Mouse (Mus musculus) hindbrain, embryonic 11.5 days (tissue): Measurements from ENCODE around the gene Nrarp. TPM values are rescaled to one million over a fixed set of nuclear protein-coding genes. Genes with fewer than 3 reads are reported as not detected.

ENCODE experiments used
- ATAC-seq: fragments of 200-750 bp; cut with Nextera tagmentation; 2 replicates; pipeline ENCODE4 v1.8.0; 2017; ENCODE audit warnings: mild to moderate bottlenecking, moderate TSS enrichment, moderate library complexity; ENCODE audit not compliant: low FRiP score
- DNase-seq: peaks from one replicate; pipeline ENCODE4 v3.0.0-alpha.2; 2015; ENCODE audit warnings: low spot score
- H3K27ac ChIP-seq: fragments of 300-500 bp; sonication (generic); 2 replicates; pipeline ENCODE4 v1.5.1; 2014; ENCODE audit warnings: mild to moderate bottlenecking, low read depth, low read length
- H3K27me3 ChIP-seq: fragments of 300-500 bp; sonication (generic); 2 replicates; pipeline ENCODE4 v1.6.1; 2014; ENCODE audit warnings: mild to moderate bottlenecking, low read length, moderate library complexity, mixed read lengths; ENCODE audit not compliant: control insufficient read depth, insufficient read depth
- H3K36me3 ChIP-seq: fragments of 300-500 bp; sonication (generic); 2 replicates; pipeline ENCODE4 v1.6.1; 2014; ENCODE audit warnings: mild to moderate bottlenecking, low read length, moderate library complexity, mixed read lengths; ENCODE audit not compliant: control insufficient read depth, insufficient read depth
- H3K4me1 ChIP-seq: fragments of 300-500 bp; sonication (generic); replicated peaks from 2 replicates; pipeline ENCODE4 v1.6.1; 2014; ENCODE audit warnings: low read length, mixed read lengths; ENCODE audit not compliant: control insufficient read depth, insufficient read depth
- H3K4me2 ChIP-seq: fragments of 300-500 bp; sonication (generic); replicated peaks from 2 replicates; pipeline ENCODE4 v1.6.1; 2014; ENCODE audit warnings: mild to moderate bottlenecking, low read depth, low read length
- H3K4me3 ChIP-seq: fragments of 300-500 bp; sonication (generic); 2 replicates; pipeline ENCODE4 v1.5.1; 2014; ENCODE audit warnings: low read depth, low read length
- H3K9ac ChIP-seq: fragments of 300-500 bp; sonication (generic); 2 replicates; pipeline ENCODE4 v1.6.1; 2014; ENCODE audit warnings: low read depth, low read length
- H3K9me3 ChIP-seq: fragments of 300-500 bp; sonication (generic); 2 replicates; pipeline ENCODE4 v1.6.1; 2016; ENCODE audit warnings: low read length; ENCODE audit not compliant: control insufficient read depth
- WGBS: fragments of 180-500 bp; shearing (Covaris S2); extraction: QIAGEN DNeasy Blood & Tissue Kit; methylation state at CpG from one replicate; pipeline ENCODE4 v1.1.7; 2014; 5-methylcytosine and 5-hydroxymethylcytosine counted together
- polyA plus RNA-seq: library from polyadenylated mRNA; unstranded; fragments of >200 nt; fragmentation: Nextera tagmentation; extraction: Ambion mirVana; gene quantifications from 2 replicates; pipeline ENCODE4 v1.2.1, GENCODE M21; 2014

Gene Nrarp
- polyA plus RNA-seq, 1 experiment from 2014 or later, result 44.6 TPM

- DNase-seq, result no peak
- Histone ChIP-seq H3K27me3 (no peaks in the 10 kb centered on the region; the same call in 1 of the 2 replicates), H3K9ac (no peak overlapping the region), H3K9me3 (no peaks in the 10 kb centered on the region), H3K27ac (peak overlapping the region; percentile 36; the same call in 1 of the 2 replicates), H3K4me3 (no peak overlapping the region), H3K36me3 (no peaks in the 10 kb centered on the region), H3K4me2 (no peak overlapping the region), H3K4me1 (peaks cover 33% of the 10 kb centered on the region)
- no peak for ATAC-seq
- WGBS, result 75% methylated on average over 10 of the region's 10 CpGs
These were observed 10.0 kb upstream of the Nrarp start for GRCm38 (mm10) chr2:25170326-25171100.

GRCm38 (mm10) chr2:25171101-25171768 is 9.3 kb upstream of the Nrarp start:
- no peak overlapping the region for H3K4me3 ChIP-seq
- no peaks in the 10 kb centered on the region for H3K9me3 ChIP-seq
- 84% methylated on average over 6 of the region's 6 CpGs for WGBS
- H3K9ac ChIP-seq, result no peak overlapping the region
- H3K27me3 ChIP-seq, result no peaks in the 10 kb centered on the region; the same call in 1 of the 2 replicates
- H3K4me2 ChIP-seq, result no peak overlapping the region
- no peak for ATAC-seq
- H3K36me3 ChIP-seq, result no peaks in the 10 kb centered on the region
- DNase-seq, result no peak
- H3K27ac ChIP-seq, result no peak overlapping the region
- H3K4me1 ChIP-seq, result peaks cover 33% of the 10 kb centered on the region

- ATAC-seq (no peak), DNase-seq (no peak)
- no peaks in the 10 kb centered on the region; the same call in 1 of the 2 replicates for H3K27me3 ChIP-seq
- H3K27ac ChIP-seq, result no peak overlapping the region
- no peaks in the 10 kb centered on the region for H3K9me3 ChIP-seq
- no peaks in the 10 kb centered on the region for H3K36me3 ChIP-seq
- WGBS, result 54% methylated on average over 1 of the region's 1 CpGs
- no peak overlapping the region for H3K9ac ChIP-seq
- H3K4me1 ChIP-seq, result peaks cover 36% of the 10 kb centered on the region
- H3K4me2 ChIP-seq, result no peak overlapping the region
- no peak overlapping the region for H3K4me3 ChIP-seq
These were observed 8.8 kb upstream of the Nrarp start for GRCm38 (mm10) chr2:25171769-25172153.

GRCm38 (mm10) chr2:25172629-25173028 is 7.9 kb upstream of the Nrarp start:
- WGBS, result 73% methylated on average over 8 of the region's 8 CpGs
- H3K4me1 ChIP-seq, result peaks cover 40% of the 10 kb centered on the region
- H3K27me3 ChIP-seq, result no peaks in the 10 kb centered on the region; the same call in 1 of the 2 replicates
- H3K4me2 ChIP-seq, result no peak overlapping the region
- H3K27ac ChIP-seq, result no peak overlapping the region
- no peak overlapping the region for H3K9ac ChIP-seq
- DNase-seq (no peak), ATAC-seq (no peak)
- no peaks in the 10 kb centered on the region for H3K9me3 ChIP-seq
- H3K36me3 ChIP-seq, result no peaks in the 10 kb centered on the region
- no peak overlapping the region for H3K4me3 ChIP-seq

GRCm38 (mm10) chr2:25173821-25174220 is 6.7 kb upstream of the Nrarp start:
- ATAC-seq, result no peak
- Histone ChIP-seq H3K4me1 (peaks cover 39% of the 10 kb centered on the region), H3K27ac (no peak overlapping the region)

GRCm38 (mm10) chr2:25174866-25175689 is 5.5 kb upstream of the Nrarp start:
- DNase-seq (no peak), ATAC-seq (no peak)
- no peak overlapping the region for H3K9ac ChIP-seq
- H3K4me2 ChIP-seq, result no peak overlapping the region
- peaks cover 33% of the 10 kb centered on the region for H3K4me1 ChIP-seq
- H3K36me3 ChIP-seq, result no peaks in the 10 kb centered on the region
- no peak overlapping the region for H3K4me3 ChIP-seq
- H3K9me3 ChIP-seq, result no peaks in the 10 kb centered on the region
- H3K27me3 ChIP-seq, result no peaks in the 10 kb centered on the region; the same call in 1 of the 2 replicates
- no peak overlapping the region for H3K27ac ChIP-seq
- 49% methylated on average over 7 of the region's 7 CpGs for WGBS

More at GRCm38 (mm10) chr2:25173821-25174220, 6.7 kb upstream of the Nrarp start:
- DNase-seq, result no peak
- no peak overlapping the region for H3K4me3 ChIP-seq
- no peaks in the 10 kb centered on the region for H3K9me3 ChIP-seq
- H3K27me3 ChIP-seq, result no peaks in the 10 kb centered on the region; the same call in 1 of the 2 replicates
- H3K36me3 ChIP-seq, result no peaks in the 10 kb centered on the region
- WGBS, result 92% methylated on average over 4 of the region's 4 CpGs
- H3K4me2 ChIP-seq, result no peak overlapping the region
- H3K9ac ChIP-seq, result no peak overlapping the region

GRCm38 (mm10) chr2:25175690-25176078 is 4.9 kb upstream of the Nrarp start:
- no peaks in the 10 kb centered on the region for H3K9me3 ChIP-seq
- no peak overlapping the region for H3K4me3 ChIP-seq
- no peaks in the 10 kb centered on the region; the same call in 1 of the 2 replicates for H3K27me3 ChIP-seq
- peaks cover 29% of the 10 kb centered on the region for H3K4me1 ChIP-seq
- DNase-seq, result no peak
- no peak overlapping the region for H3K9ac ChIP-seq
- H3K27ac ChIP-seq, result no peak overlapping the region
- no peaks in the 10 kb centered on the region for H3K36me3 ChIP-seq
- H3K4me2 ChIP-seq, result no peak overlapping the region
- 70% methylated on average over 4 of the region's 4 CpGs for WGBS
- ATAC-seq, result no peak

- Histone ChIP-seq H3K27ac (peak overlapping the region; percentile 30; the same call in 1 of the 2 replicates), H3K36me3 (no peaks in the 10 kb centered on the region), H3K4me1 (peaks cover 27% of the 10 kb centered on the region), H3K4me3 (peak overlapping the region; percentile 20; the same call in 1 of the 2 replicates), H3K4me2 (peak overlapping the region; percentile 34), H3K9ac (peak overlapping the region; percentile 7; the same call in 1 of the 2 replicates), H3K27me3 (peaks cover 3% of the 10 kb centered on the region; the same call in 1 of the 2 replicates), H3K9me3 (no peaks in the 10 kb centered on the region)
- ATAC-seq, result no peak
- DNase-seq, result no peak
- WGBS, result 74% methylated on average over 6 of the region's 6 CpGs
These were observed 4.0 kb upstream of the Nrarp start for GRCm38 (mm10) chr2:25176573-25176972.
